Mouse (Mus musculus) heart, adult 2 months (tissue): ENCODE measurements around the gene Snrnp35.

Source experiments
- CTCF ChIP-seq: fragments of 200-600 bp; IDR thresholded peaks from 2 replicates; pipeline ENCODE4 v1.8.1; 2022; ENCODE audit warnings: antibody characterized with exemption, mild to moderate bottlenecking, moderate library complexity
- POLR2A ChIP-seq: fragments of 200-500 bp; IDR thresholded peaks from 2 replicates; pipeline ENCODE4 v1.6.1; 2011; ENCODE audit warnings: mild to moderate bottlenecking, low read depth, low read length, control low read depth; ENCODE audit not compliant: insufficient read depth

GRCm38 (mm10) chr5:124453339-124454081, 29.4 kb upstream of the Snrnp35 start:
- TF ChIP-seq CTCF: no peak
- 0 out of 2 replicates have a peak, but pooled peaks have one; percentile 11 for TF ChIP-seq POLR2A
